Mouse (Mus musculus) spleen, postnatal 14 days (tissue): ENCODE measurements around the gene Akr1d1.

ENCODE experiments used
- DNase-seq, 2 experiments: peaks; one replicate each; pipeline ENCODE4 v3.0.0; 2021 to 2022; ENCODE audit warnings: low spot score in 2 of 2

Gene Akr1d1

DNA sequence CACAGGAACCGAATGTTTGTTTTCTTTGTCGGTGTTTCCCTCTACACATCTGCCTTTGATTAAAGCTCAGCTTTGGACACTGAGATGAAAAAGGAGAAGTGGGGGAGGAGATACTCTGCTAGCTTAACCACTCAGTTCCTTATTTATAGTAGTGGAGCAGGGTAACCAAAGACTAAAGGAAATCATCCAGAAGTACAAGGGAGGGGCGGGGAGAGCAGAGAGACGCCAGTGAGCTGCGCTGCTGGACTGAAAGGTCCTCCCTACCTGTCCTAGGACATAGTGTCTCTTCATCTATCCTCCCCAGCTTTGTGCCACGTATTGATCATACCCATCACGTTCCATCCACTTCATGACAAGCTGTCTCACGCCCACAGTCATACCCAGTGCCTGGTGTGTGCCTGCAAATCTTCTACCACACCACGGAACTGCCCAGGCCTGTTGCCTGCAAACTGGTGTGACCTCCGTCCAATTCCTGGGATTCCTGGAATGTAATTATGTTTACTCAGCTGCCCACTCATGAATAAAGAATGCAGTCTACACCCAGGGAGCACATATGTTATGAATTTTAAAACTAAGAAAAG, 87.5 kb downstream of the Akr1d1 start:
- peak; percentile 8 to 19 for DNase-seq
